Mouse (Mus musculus): Measurements from ENCODE around the gene Gm47189. TPM values are rescaled to one million over a fixed set of nuclear protein-coding genes. Genes with fewer than 3 reads are reported as not detected.
"Not testable (repeated sequence)": the region's sequence is repeated elsewhere in the genome, so short reads cannot be mapped to it uniquely, and the experiment has no call there.

Gene Gm47189
- polyA plus RNA-seq (2015; fragmentation: Nextera tagmentation; extraction: Ambion mirVana) = not detected in 2 replicates

- not testable (repeated sequence) for H3K9ac ChIP-seq (ENCODE audit: low read depth, low read length); H3K36me3 ChIP-seq (ENCODE audit: insufficient read depth, low read length); DNase-seq (ENCODE audit: low spot score); H3K4me2 ChIP-seq (ENCODE audit: low read length); ATAC-seq (replicated peaks; ENCODE audit: low FRiP score, low read depth); H3K4me3 ChIP-seq (replicated peaks; ENCODE audit: low read depth, low read length); H3K27me3 ChIP-seq (ENCODE audit: insufficient read depth, low read length); H3K27ac ChIP-seq; H3K4me1 ChIP-seq (replicated peaks; ENCODE audit: insufficient read depth, low read length); H3K9me3 ChIP-seq (replicated peaks; ENCODE audit: low read length)
Measured at GRCm38 (mm10) chr14:41772341-41772740, at the start of gene Gm47189. Gene Gm47189, minus strand, starts transcription at chr14:41772441.

DNA sequence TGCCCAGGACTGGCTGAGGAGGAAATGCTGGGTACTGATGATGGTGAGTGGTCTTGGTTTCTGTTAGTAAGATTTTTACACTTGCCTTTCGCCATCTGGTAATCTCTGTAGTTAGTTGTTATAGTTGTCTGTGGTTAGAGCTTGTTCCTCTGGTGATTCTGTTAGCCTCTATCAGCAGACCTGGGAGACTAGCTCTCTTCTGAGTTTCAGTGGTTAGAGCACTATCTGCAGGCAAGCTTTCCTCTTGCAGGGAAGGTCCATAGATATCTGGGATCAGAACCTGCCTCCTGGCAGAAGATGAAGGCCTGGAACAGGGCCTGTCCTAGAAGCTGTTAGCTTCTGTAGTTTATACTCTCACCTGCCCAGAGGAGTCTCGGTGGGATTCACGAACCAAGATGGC lies 16.3 kb downstream of the Gm47189 start:
- 95% methylated on average over 2 of the region's 3 CpGs for WGBS
- not testable (repeated sequence) for ATAC-seq (replicated peaks; ENCODE audit: low FRiP score, low read depth); H3K36me3 ChIP-seq (ENCODE audit: insufficient read depth, low read length); H3K4me3 ChIP-seq (replicated peaks; ENCODE audit: low read depth, low read length); DNase-seq (ENCODE audit: low spot score); H3K27ac ChIP-seq; H3K9ac ChIP-seq (ENCODE audit: low read depth, low read length); H3K4me2 ChIP-seq (ENCODE audit: low read length); H3K4me1 ChIP-seq (replicated peaks; ENCODE audit: insufficient read depth, low read length); H3K9me3 ChIP-seq (replicated peaks; ENCODE audit: low read length); H3K27me3 ChIP-seq (ENCODE audit: insufficient read depth, low read length)

GRCm38 (mm10) chr14:41750514-41750913 lies 21.7 kb downstream of the Gm47189 start, which contains the start of gene Gm7929:
Gene Gm7929, minus strand, starts transcription at chr14:41750614.
- not testable (repeated sequence) for H3K9ac ChIP-seq (ENCODE audit: low read depth, low read length); H3K27me3 ChIP-seq (ENCODE audit: insufficient read depth, low read length); H3K4me1 ChIP-seq (replicated peaks; ENCODE audit: insufficient read depth, low read length); H3K4me2 ChIP-seq (ENCODE audit: low read length); H3K9me3 ChIP-seq (replicated peaks; ENCODE audit: low read length); ATAC-seq (replicated peaks; ENCODE audit: low FRiP score, low read depth); DNase-seq (ENCODE audit: low spot score); H3K27ac ChIP-seq; H3K4me3 ChIP-seq (replicated peaks; ENCODE audit: low read depth, low read length); H3K36me3 ChIP-seq (ENCODE audit: insufficient read depth, low read length)
- WGBS = no CpG with 5 or more reads among the region's 1 CpGs

GRCm38 (mm10) chr14:41723437-41723836 lies 48.8 kb downstream of the Gm47189 start:
- 76% methylated on average over 17 of the region's 17 CpGs for WGBS
- H3K4me1 ChIP-seq (replicated peaks; ENCODE audit: insufficient read depth, low read length); DNase-seq (ENCODE audit: low spot score); H3K4me2 ChIP-seq (ENCODE audit: low read length); H3K9ac ChIP-seq (ENCODE audit: low read depth, low read length); H3K27ac ChIP-seq; ATAC-seq (replicated peaks; ENCODE audit: low FRiP score, low read depth); H3K4me3 ChIP-seq (replicated peaks; ENCODE audit: low read depth, low read length); H3K9me3 ChIP-seq (replicated peaks; ENCODE audit: low read length); H3K36me3 ChIP-seq (ENCODE audit: insufficient read depth, low read length); H3K27me3 ChIP-seq (ENCODE audit: insufficient read depth, low read length): not testable (repeated sequence)

- H3K4me1 ChIP-seq (replicated peaks; ENCODE audit: insufficient read depth, low read length); H3K9ac ChIP-seq (ENCODE audit: low read depth, low read length); DNase-seq (ENCODE audit: low spot score); H3K27me3 ChIP-seq (ENCODE audit: insufficient read depth, low read length); ATAC-seq (replicated peaks; ENCODE audit: low FRiP score, low read depth); H3K27ac ChIP-seq; H3K4me3 ChIP-seq (replicated peaks; ENCODE audit: low read depth, low read length); H3K36me3 ChIP-seq (ENCODE audit: insufficient read depth, low read length); H3K9me3 ChIP-seq (replicated peaks; ENCODE audit: low read length); H3K4me2 ChIP-seq (ENCODE audit: low read length): not testable (repeated sequence)
- WGBS = 85% methylated on average over 1 of the region's 1 CpGs
Measured at GRCm38 (mm10) chr14:41717180-41717579, 55.1 kb downstream of the Gm47189 start.

Other genes with a start within 250 kb of the Gm47189 start
- not detected in 2 replicates for gene Gm7970, start 216.9 kb downstream of the Gm47189 start, polyA plus RNA-seq (2015; fragmentation: Nextera tagmentation; extraction: Ambion mirVana)
- not detected in 2 replicates for gene 1700049E17Rik2, start 199.2 kb downstream of the Gm47189 start, polyA plus RNA-seq (2015; fragmentation: Nextera tagmentation; extraction: Ambion mirVana)
- gene Gm3072, start 147.8 kb downstream of the Gm47189 start, polyA plus RNA-seq (2015; fragmentation: Nextera tagmentation; extraction: Ambion mirVana) = not detected in 2 replicates
- not detected in 2 replicates for gene Gm3676, start 126.0 kb downstream of the Gm47189 start, polyA plus RNA-seq (2015; fragmentation: Nextera tagmentation; extraction: Ambion mirVana)
- not detected in 2 replicates for gene Gm8068, start 70.6 kb downstream of the Gm47189 start, polyA plus RNA-seq (2015; fragmentation: Nextera tagmentation; extraction: Ambion mirVana)
- gene Gm7929, start 21.8 kb downstream of the Gm47189 start, polyA plus RNA-seq (2015; fragmentation: Nextera tagmentation; extraction: Ambion mirVana) = not detected in 2 replicates
- gene Gm7980, start 134.8 kb upstream of the Gm47189 start, polyA plus RNA-seq (2015; fragmentation: Nextera tagmentation; extraction: Ambion mirVana) = not detected in 2 replicates
- not detected in 2 replicates for gene 1700049E17Rik1, start 152.5 kb upstream of the Gm47189 start, polyA plus RNA-seq (2015; fragmentation: Nextera tagmentation; extraction: Ambion mirVana)
- not detected in 2 replicates for gene 1700024B05Rik, start 171.6 kb upstream of the Gm47189 start, polyA plus RNA-seq (2015; fragmentation: Nextera tagmentation; extraction: Ambion mirVana)
- gene Gm6401, start 195.5 kb upstream of the Gm47189 start, polyA plus RNA-seq (2015; fragmentation: Nextera tagmentation; extraction: Ambion mirVana) = not detected in 2 replicates
- gene Gm3543, start 210.9 kb upstream of the Gm47189 start, polyA plus RNA-seq (2015; fragmentation: Nextera tagmentation; extraction: Ambion mirVana) = not detected in 2 replicates